Mouse (Mus musculus) small intestine, adult 2 months (tissue): ENCODE measurements around the gene Hivep2.

Source experiments
- CTCF ChIP-seq: fragments of 200-500 bp; IDR thresholded peaks from 2 replicates; pipeline ENCODE4 v1.5.1; 2012; ENCODE audit warnings: low read depth, mild to moderate bottlenecking, control low read depth, inconsistent platforms, low read length, moderate library complexity, mixed read lengths; ENCODE audit not compliant: insufficient replicate concordance, insufficient read length; ENCODE audit errors: extremely low read depth
- POLR2A ChIP-seq: fragments of 200-500 bp; IDR thresholded peaks from 2 replicates; pipeline ENCODE4 v1.6.1; 2012; ENCODE audit warnings: low read depth, mild to moderate bottlenecking, control low read depth, inconsistent platforms, low read length, moderate library complexity

GRCm38 (mm10) chr10:14197261-14197660, 231.4 kb downstream of the Hivep2 start:
- TF ChIP-seq POLR2A (no peak), CTCF (no peak)
